Mouse (Mus musculus) left cerebral cortex, adult 11 months (tissue): Measurements from ENCODE around the gene Pacs1.
"Not testable (repeated sequence)": the region's sequence is repeated elsewhere in the genome, so short reads cannot be mapped to it uniquely, and the experiment has no call there.

Experiments used
- DNase-seq: peaks from one replicate; pipeline ENCODE4 v3.0.0; 2022; ENCODE audit warnings: low spot score

Gene Pacs1

GRCm38 (mm10) chr19:5097521-5098362 is 175.2 kb downstream of the Pacs1 start:
- DNase-seq: no peak

- no peak for DNase-seq
Measured at GRCm38 (mm10) chr19:5095887-5096474, 176.9 kb downstream of the Pacs1 start.

GRCm38 (mm10) chr19:5094746-5095417 is 178.0 kb downstream of the Pacs1 start:
- no peak for DNase-seq

GRCm38 (mm10) chr19:5094243-5094632 is 178.7 kb downstream of the Pacs1 start:
- peak; percentile 95 for DNase-seq

- DNase-seq: no peak
Measured at GRCm38 (mm10) chr19:5093481-5094242, 179.3 kb downstream of the Pacs1 start.

GRCm38 (mm10) chr19:5092083-5092482 is 180.8 kb downstream of the Pacs1 start:
- no peak for DNase-seq

- no peak for DNase-seq
Measured at GRCm38 (mm10) chr19:5089324-5089723, 183.6 kb downstream of the Pacs1 start.

GRCm38 (mm10) chr19:5087884-5088728 is 184.8 kb downstream of the Pacs1 start, which contains the start of gene Yif1a:
TSS of gene Yif1a (plus strand) at chr19:5088538.
- peak; percentile 99 for DNase-seq

GRCm38 (mm10) chr19:5086533-5086932 is 186.4 kb downstream of the Pacs1 start:
- not testable (repeated sequence) for DNase-seq

- DNase-seq: no peak
Measured at GRCm38 (mm10) chr19:5085145-5085863, 187.6 kb downstream of the Pacs1 start, which contains the start of gene Tmem151a. TSS of gene Tmem151a (minus strand) at chr19:5085531.

- DNase-seq: no peak
Measured at GRCm38 (mm10) chr19:5084834-5085144, 188.1 kb downstream of the Pacs1 start.

- no peak for DNase-seq
Measured at GRCm38 (mm10) chr19:5083961-5084833, 188.7 kb downstream of the Pacs1 start.
